19 mouse cellular contexts compared by ENCODE assay signal in the genomic region with DNA sequence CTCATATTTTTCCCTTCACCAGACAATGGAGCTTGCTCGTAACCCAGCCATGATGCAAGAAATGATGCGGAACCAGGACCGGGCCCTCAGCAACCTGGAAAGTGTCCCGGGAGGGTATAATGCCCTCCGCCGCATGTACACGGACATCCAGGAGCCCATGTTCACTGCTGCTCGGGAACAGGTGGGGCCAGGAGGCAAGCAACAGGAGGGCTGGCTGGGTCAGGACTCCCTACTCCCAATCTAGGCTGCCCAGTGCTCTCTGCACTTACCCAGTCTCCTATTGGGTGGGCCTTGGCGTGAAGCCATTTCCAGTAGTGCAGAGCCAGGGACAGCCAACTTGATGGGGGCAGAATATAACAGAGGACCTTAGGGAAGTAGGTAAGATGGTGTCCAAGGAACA. TPM values are rescaled to one million over a fixed set of nuclear protein-coding genes. Genes with fewer than 3 reads are reported as not detected.
"Had no signal": no experiment of that assay in that cellular context is flagged by ENCODE, and none has a peak within 500 bp of the region (broad histone marks: within the 10 kb centered on the region; RNA-seq: fewer than 3 reads in every experiment).

No protein-coding gene starts in this region.

- H3K27ac ChIP-seq: midbrain, embryonic 10.5 days; midbrain, embryonic 12.5 days; neural tube, embryonic 13.5 days; neural tube, embryonic 15.5 days had no signal

- DNase-seq: lung, adult 18-20 months; lung, embryonic 14.5 days; lung, postnatal 10 days; midbrain, embryonic 14.5 days; retina, postnatal 1 day; right cerebral cortex, adult 18-20 months; right cerebral cortex, postnatal 25 days; right cerebral cortex, postnatal 4 days; spleen, adult 18-20 months; thymus, adult 18-20 months; thymus, postnatal 14 days; thymus, postnatal 36 days had no signal

- H3K4me3 ChIP-seq: midbrain, embryonic 10.5 days; midbrain, embryonic 12.5 days; myocyte; neural tube, embryonic 13.5 days; neural tube, embryonic 15.5 days had no signal

- H3K9ac ChIP-seq: lung, embryonic 14.5 days; midbrain, embryonic 12.5 days; neural tube, embryonic 13.5 days; neural tube, embryonic 15.5 days had no signal

- H3K27me3 ChIP-seq: midbrain, embryonic 12.5 days; neural tube, embryonic 13.5 days; neural tube, embryonic 15.5 days had no signal

- ATAC-seq: midbrain, embryonic 16.5 days had no signal

- H3K9me3 ChIP-seq: midbrain, embryonic 10.5 days; midbrain, embryonic 12.5 days; neural tube, embryonic 13.5 days; neural tube, embryonic 15.5 days had no signal

- H3K4me2 ChIP-seq: lung, embryonic 14.5 days; midbrain, embryonic 12.5 days; neural tube, embryonic 13.5 days; neural tube, embryonic 15.5 days had no signal

RNA-seq across cellular contexts. Expression of a gene that starts 11.5 kb away (rescaled TPM):
- total RNA-seq: megakaryocyte, adult 5-6 weeks had no signal
- polyA plus RNA-seq: midbrain, embryonic 14.5 days; neural tube, embryonic 13.5 days had no signal
